Mouse (Mus musculus): ENCODE measurements around the gene Zyx.

GRCm38 (mm10) chr6:42343361-42344120 lies 5.9 kb upstream of the Zyx start:
- TF ChIP-seq CTCF (IDR thresholded peaks at IDR 0.05; ENCODE audit: control insufficient read depth, insufficient read depth, insufficient replicate concordance, low read depth, low read length) (no peak), POLR2A (IDR thresholded peaks at IDR 0.05; ENCODE audit: control insufficient read depth, low read depth, low read length) (no peak)
